Mouse (Mus musculus) midbrain, embryonic 12.5 days (tissue): ENCODE measurements around the gene Mkks. TPM values are rescaled to one million over a fixed set of nuclear protein-coding genes. Genes with fewer than 3 reads are reported as not detected.

Source experiments
- ATAC-seq: fragments of 200-750 bp; cut with Nextera tagmentation; 2 replicates; pipeline ENCODE4 v1.8.0; 2017; ENCODE audit warnings: low read depth, moderate TSS enrichment, moderate library complexity; ENCODE audit not compliant: low FRiP score
- H3K27ac ChIP-seq: fragments of 300-500 bp; sonication (generic); replicated peaks from 2 replicates; pipeline ENCODE4 v1.5.1; 2016; ENCODE audit warnings: mild to moderate bottlenecking
- H3K27me3 ChIP-seq: fragments of 300-500 bp; sonication (generic); 2 replicates; pipeline ENCODE4 v1.6.1; 2016; ENCODE audit warnings: mild to moderate bottlenecking
- H3K36me3 ChIP-seq: fragments of 300-500 bp; sonication (generic); 2 replicates; pipeline ENCODE4 v1.6.1; 2016
- H3K4me1 ChIP-seq: fragments of 300-500 bp; sonication (generic); 2 replicates; pipeline ENCODE4 v1.6.1; 2016
- H3K4me2 ChIP-seq: fragments of 300-500 bp; sonication (generic); replicated peaks from 2 replicates; pipeline ENCODE4 v1.6.1; 2016; ENCODE audit warnings: mild to moderate bottlenecking, moderate library complexity
- H3K4me3 ChIP-seq: fragments of 300-500 bp; sonication (generic); 2 replicates; pipeline ENCODE4 v1.5.1; 2016; ENCODE audit warnings: mild to moderate bottlenecking
- H3K9ac ChIP-seq: fragments of 300-500 bp; sonication (generic); replicated peaks from 2 replicates; pipeline ENCODE4 v1.6.1; 2016; ENCODE audit warnings: mild to moderate bottlenecking, moderate library complexity
- H3K9me3 ChIP-seq: fragments of 300-500 bp; sonication (generic); 2 replicates; pipeline ENCODE4 v1.6.1; 2016; ENCODE audit warnings: mild to moderate bottlenecking
- WGBS: fragments of 180-500 bp; shearing (Covaris S2); methylation state at CpG from one replicate; pipeline ENCODE4 v1.1.7; 2016; 5-methylcytosine and 5-hydroxymethylcytosine counted together
- polyA plus RNA-seq: library from polyadenylated mRNA; unstranded; fragments of >200 nt; fragmentation: Nextera tagmentation; extraction: Ambion mirVana; gene quantifications from 2 replicates; pipeline ENCODE4 v1.2.1, GENCODE M21; 2016

Gene Mkks
- 13.5 and 17.4 TPM in 2 replicates for polyA plus RNA-seq

GRCm38 (mm10) chr2:136891068-136891950 lies at the start of gene Mkks, which contains the start of the genes Slx4ip and AL731706.1:
Gene Mkks (minus strand): TSS chr2:136891389.
Gene Slx4ip (plus strand): TSS chr2:136891218.
Gene AL731706.1 (minus strand): TSS chr2:136891389.
- Histone ChIP-seq H3K9ac (peak within 1 kb of the TSS; percentile 87), H3K9me3 (no peaks in the 10 kb centered on the region), H3K4me3 (peak within 1 kb of the TSS; percentile 83), H3K27me3 (no peaks in the 10 kb centered on the region), H3K36me3 (no peaks in the 10 kb centered on the region), H3K4me1 (peaks cover 8% of the 10 kb centered on the region), H3K27ac (peak within 1 kb of the TSS; percentile 88), H3K4me2 (peak within 1 kb of the TSS; percentile 51)
- ATAC-seq: peak; percentile 97
- WGBS: under 1% methylated on average over 49 of the region's 49 CpGs

- no peak overlapping the region for H3K4me3 ChIP-seq
- H3K4me2 ChIP-seq: no peak overlapping the region
- ATAC-seq: no peak
- no peaks in the 10 kb centered on the region for H3K36me3 ChIP-seq
- no peak overlapping the region for H3K9ac ChIP-seq
- no peaks in the 10 kb centered on the region for H3K9me3 ChIP-seq
- H3K27me3 ChIP-seq: no peaks in the 10 kb centered on the region
- H3K4me1 ChIP-seq: no peaks in the 10 kb centered on the region
- H3K27ac ChIP-seq: no peak overlapping the region
- WGBS: 91% methylated on average over 1 of the region's 1 CpGs
Observed at GRCm38 (mm10) chr2:136938249-136938648, 47.1 kb upstream of the Mkks start.

GRCm38 (mm10) chr2:136936391-136937288 lies 45.5 kb upstream of the Mkks start:
- 93% methylated on average over 4 of the region's 4 CpGs for WGBS
- no peak for ATAC-seq
- no peaks in the 10 kb centered on the region for H3K27me3 ChIP-seq
- H3K27ac ChIP-seq: no peak overlapping the region
- no peaks in the 10 kb centered on the region for H3K4me1 ChIP-seq
- H3K4me3 ChIP-seq: no peak overlapping the region
- H3K9me3 ChIP-seq: no peaks in the 10 kb centered on the region
- no peaks in the 10 kb centered on the region for H3K36me3 ChIP-seq
- H3K4me2 ChIP-seq: no peak overlapping the region
- no peak overlapping the region for H3K9ac ChIP-seq

- Histone ChIP-seq H3K9me3 (no peaks in the 10 kb centered on the region), H3K9ac (no peak overlapping the region), H3K27me3 (no peaks in the 10 kb centered on the region), H3K36me3 (no peaks in the 10 kb centered on the region), H3K4me2 (no peak overlapping the region), H3K4me3 (no peak overlapping the region), H3K4me1 (no peaks in the 10 kb centered on the region), H3K27ac (no peak overlapping the region)
- 0 out of 2 replicates have a peak, but pooled peaks have one; percentile 34 for ATAC-seq
- 81% methylated on average over 4 of the region's 4 CpGs for WGBS
Observed at GRCm38 (mm10) chr2:136921003-136921408, 29.8 kb upstream of the Mkks start.

- H3K9ac ChIP-seq: no peak overlapping the region
- 89% methylated on average over 3 of the region's 3 CpGs for WGBS
- no peak for ATAC-seq
Observed at GRCm38 (mm10) chr2:136920257-136920993, 29.2 kb upstream of the Mkks start.

GRCm38 (mm10) chr2:136919433-136919832 lies 28.2 kb upstream of the Mkks start:
- no peaks in the 10 kb centered on the region for H3K27me3 ChIP-seq
- no peak overlapping the region for H3K27ac ChIP-seq
- no peak overlapping the region for H3K4me2 ChIP-seq
- H3K4me3 ChIP-seq: no peak overlapping the region
- WGBS: 100% methylated on average over 1 of the region's 1 CpGs
- H3K9me3 ChIP-seq: no peaks in the 10 kb centered on the region
- no peak; the same call in 1 of the 2 replicates for ATAC-seq
- no peaks in the 10 kb centered on the region for H3K4me1 ChIP-seq
- no peaks in the 10 kb centered on the region for H3K36me3 ChIP-seq
- no peak overlapping the region for H3K9ac ChIP-seq

More at GRCm38 (mm10) chr2:136920257-136920993, 29.2 kb upstream of the Mkks start:
- H3K4me3 ChIP-seq: no peak overlapping the region
- no peaks in the 10 kb centered on the region for H3K9me3 ChIP-seq
- H3K36me3 ChIP-seq: no peaks in the 10 kb centered on the region
- H3K27ac ChIP-seq: no peak overlapping the region
- no peaks in the 10 kb centered on the region for H3K4me1 ChIP-seq
- H3K4me2 ChIP-seq: no peak overlapping the region
- no peaks in the 10 kb centered on the region for H3K27me3 ChIP-seq

GRCm38 (mm10) chr2:136914334-136914902 lies 23.2 kb upstream of the Mkks start:
- H3K4me1 ChIP-seq: peaks cover 17% of the 10 kb centered on the region
- H3K9ac ChIP-seq: no peak overlapping the region
- no peaks in the 10 kb centered on the region for H3K27me3 ChIP-seq
- no peaks in the 10 kb centered on the region for H3K36me3 ChIP-seq
- H3K27ac ChIP-seq: no peak overlapping the region
- ATAC-seq: no peak
- H3K4me3 ChIP-seq: no peak overlapping the region
- WGBS: 47% methylated on average over 3 of the region's 3 CpGs
- no peak overlapping the region for H3K4me2 ChIP-seq
- H3K9me3 ChIP-seq: no peaks in the 10 kb centered on the region

GRCm38 (mm10) chr2:136913021-136913420 lies 21.8 kb upstream of the Mkks start:
- Histone ChIP-seq H3K27me3 (no peaks in the 10 kb centered on the region), H3K9me3 (no peaks in the 10 kb centered on the region), H3K27ac (0 out of 2 replicates have a peak overlapping the region, but pooled peaks have one; percentile 25), H3K4me1 (peaks cover 17% of the 10 kb centered on the region), H3K4me2 (no peak overlapping the region), H3K4me3 (no peak overlapping the region), H3K9ac (no peak overlapping the region), H3K36me3 (no peaks in the 10 kb centered on the region)
- 15% methylated on average over 3 of the region's 3 CpGs for WGBS
- no peak for ATAC-seq

GRCm38 (mm10) chr2:136911958-136912411 lies 20.8 kb upstream of the Mkks start:
- peaks cover 17% of the 10 kb centered on the region for H3K4me1 ChIP-seq
- H3K27me3 ChIP-seq: no peaks in the 10 kb centered on the region
- ATAC-seq: no peak
- WGBS: 12% methylated on average over 4 of the region's 4 CpGs
- H3K9me3 ChIP-seq: no peaks in the 10 kb centered on the region
- no peak overlapping the region for H3K27ac ChIP-seq
- no peak overlapping the region for H3K4me2 ChIP-seq
- no peaks in the 10 kb centered on the region for H3K36me3 ChIP-seq
- H3K9ac ChIP-seq: no peak overlapping the region
- H3K4me3 ChIP-seq: no peak overlapping the region

- H3K4me2 ChIP-seq: no peak overlapping the region
- 69% methylated on average over 2 of the region's 2 CpGs for WGBS
- no peak for ATAC-seq
- H3K9ac ChIP-seq: no peak overlapping the region
- no peaks in the 10 kb centered on the region for H3K9me3 ChIP-seq
- H3K36me3 ChIP-seq: peaks cover 12% of the 10 kb centered on the region
- H3K4me1 ChIP-seq: peaks cover 17% of the 10 kb centered on the region
- no peak overlapping the region for H3K4me3 ChIP-seq
- H3K27ac ChIP-seq: no peak overlapping the region
- no peaks in the 10 kb centered on the region for H3K27me3 ChIP-seq
Observed at GRCm38 (mm10) chr2:136909298-136909697, 18.1 kb upstream of the Mkks start.

GRCm38 (mm10) chr2:136908596-136908995 lies 17.4 kb upstream of the Mkks start:
- Histone ChIP-seq H3K4me1 (peaks cover 17% of the 10 kb centered on the region), H3K4me3 (no peak overlapping the region), H3K9ac (no peak overlapping the region), H3K27ac (no peak overlapping the region), H3K27me3 (no peaks in the 10 kb centered on the region), H3K9me3 (no peaks in the 10 kb centered on the region), H3K4me2 (no peak overlapping the region), H3K36me3 (peaks cover 12% of the 10 kb centered on the region)
- no peak for ATAC-seq
- WGBS: 84% methylated on average over 3 of the region's 3 CpGs
